Mouse (Mus musculus) monocyte, adult 2 months (primary cell): ENCODE results near the gene Snph.

Experiments
- DNase-seq, 2 experiments: peaks; one replicate each; pipeline ENCODE4 v3.0.0; 2022; ENCODE audit warnings: low spot score in 2 of 2, low read depth in 1 of 2

Gene Snph

DNA sequence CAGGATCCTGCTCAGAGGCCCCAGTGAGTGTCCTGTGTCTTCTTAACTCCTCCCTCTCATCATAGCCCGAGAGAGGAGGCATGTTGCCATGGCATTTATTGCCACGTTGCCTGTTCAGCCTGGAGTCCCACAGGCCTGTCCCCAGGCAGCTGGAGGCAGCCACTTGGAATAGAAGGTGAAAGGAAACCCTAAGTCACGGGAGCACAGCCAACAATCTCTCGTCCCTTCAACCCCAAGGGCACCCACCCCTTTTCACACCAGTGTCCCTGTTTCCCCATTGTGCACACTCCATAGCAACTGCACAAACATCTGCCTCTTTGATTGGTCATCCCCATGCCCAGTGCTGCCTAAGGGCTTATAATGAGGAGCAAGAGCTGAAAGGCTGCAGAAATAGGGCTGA, 28.8 kb downstream of the Snph start:
- no peak for DNase-seq

DNA sequence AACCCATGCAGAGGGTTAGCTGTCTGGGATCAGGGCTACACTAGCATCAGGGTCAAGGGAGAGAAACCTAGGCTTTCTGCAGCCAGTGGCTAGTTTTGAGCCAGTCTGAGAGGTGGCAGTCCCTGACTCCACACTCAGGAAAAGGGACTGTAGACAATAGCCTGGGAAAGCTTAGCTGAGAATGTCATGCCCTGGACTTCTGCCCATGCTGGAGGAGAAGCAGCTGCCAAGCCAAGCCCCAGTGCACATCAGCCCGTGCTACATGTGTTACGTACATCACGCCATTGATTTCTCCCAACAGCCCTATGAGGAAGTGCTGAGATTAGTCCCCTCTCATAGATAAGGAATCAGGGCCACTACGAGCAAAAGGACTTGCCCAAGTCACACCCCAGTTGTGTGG, 30.3 kb downstream of the Snph start:
- DNase-seq = no peak

DNA sequence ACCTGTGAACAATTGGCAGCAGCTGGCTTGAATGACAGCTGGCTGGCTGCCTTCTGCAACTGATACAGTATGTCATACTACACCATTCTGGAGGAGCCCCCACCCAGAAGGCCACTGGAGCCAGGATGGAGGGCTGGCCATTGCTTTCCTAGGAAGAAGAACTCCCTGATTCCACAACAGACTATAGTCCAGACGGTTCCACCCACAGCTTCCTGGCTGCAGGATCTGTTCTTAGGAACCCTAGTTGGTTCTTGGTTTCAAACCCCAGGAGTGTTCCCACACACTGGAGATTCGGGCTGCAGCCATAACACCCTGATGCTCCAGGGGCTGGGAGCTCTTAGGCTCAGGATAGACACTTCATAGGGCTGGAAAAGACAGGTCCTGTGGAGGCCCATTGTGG, 34.3 kb downstream of the Snph start:
- no peak for DNase-seq

DNA sequence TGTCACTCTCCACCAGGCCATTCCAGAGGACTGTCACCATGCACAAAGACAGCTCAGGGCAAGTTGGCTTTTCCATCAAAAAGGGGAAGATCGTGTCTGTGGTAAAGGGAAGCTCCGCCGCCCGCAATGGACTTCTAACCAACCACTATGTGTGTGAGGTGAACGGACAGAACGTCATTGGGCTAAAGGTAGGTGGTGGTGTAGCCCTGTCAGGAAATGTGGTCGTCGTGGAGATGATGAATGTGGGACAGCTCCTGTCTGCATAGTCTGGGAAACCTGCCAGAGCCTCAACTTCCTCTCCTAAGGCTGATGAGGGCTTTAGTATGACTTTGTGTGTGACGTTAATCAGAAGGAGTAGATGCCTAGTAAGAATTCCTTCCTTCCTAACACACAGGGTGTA, 45.1 kb downstream of the Snph start:
- no peak for DNase-seq

DNA sequence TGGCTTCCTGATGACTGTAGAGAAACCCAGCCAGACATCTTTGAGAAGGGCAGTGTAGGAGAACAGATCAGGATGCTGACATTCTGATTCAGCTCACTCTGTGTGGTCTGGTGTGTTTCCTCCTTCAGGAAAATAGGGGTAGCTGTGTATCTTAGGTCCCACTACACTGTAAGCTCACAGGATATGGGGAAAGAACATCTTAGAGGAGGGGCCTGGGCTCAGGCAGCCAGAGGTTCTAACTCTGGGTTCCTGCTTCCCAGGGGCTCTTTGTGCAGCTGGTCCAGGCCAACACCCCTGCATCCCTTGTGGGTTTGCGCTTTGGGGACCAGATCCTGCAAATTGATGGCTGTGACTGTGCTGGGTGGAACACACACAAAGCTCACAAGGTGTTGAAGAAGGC, 45.6 kb downstream of the Snph start:
- DNase-seq = no peak

DNA sequence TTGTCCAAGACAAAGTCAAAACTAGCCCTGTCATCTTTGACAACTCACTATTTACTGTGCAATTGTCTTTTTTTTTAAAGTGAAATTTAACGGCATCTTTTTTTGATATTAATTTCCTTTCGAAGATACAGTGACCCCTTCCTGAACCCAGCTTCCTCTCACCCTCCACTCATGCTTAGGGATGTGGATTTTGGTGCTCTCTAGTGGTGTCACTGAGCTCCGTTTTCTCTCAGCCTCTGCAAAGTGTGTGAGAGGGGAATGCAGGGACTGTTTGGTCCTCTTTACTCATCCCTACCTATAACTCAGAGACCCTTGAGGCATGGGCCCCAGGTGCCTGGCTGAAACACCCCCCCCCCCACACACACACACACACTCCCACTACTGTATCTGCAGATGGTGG, 46.5 kb downstream of the Snph start:
- no peak for DNase-seq

DNA sequence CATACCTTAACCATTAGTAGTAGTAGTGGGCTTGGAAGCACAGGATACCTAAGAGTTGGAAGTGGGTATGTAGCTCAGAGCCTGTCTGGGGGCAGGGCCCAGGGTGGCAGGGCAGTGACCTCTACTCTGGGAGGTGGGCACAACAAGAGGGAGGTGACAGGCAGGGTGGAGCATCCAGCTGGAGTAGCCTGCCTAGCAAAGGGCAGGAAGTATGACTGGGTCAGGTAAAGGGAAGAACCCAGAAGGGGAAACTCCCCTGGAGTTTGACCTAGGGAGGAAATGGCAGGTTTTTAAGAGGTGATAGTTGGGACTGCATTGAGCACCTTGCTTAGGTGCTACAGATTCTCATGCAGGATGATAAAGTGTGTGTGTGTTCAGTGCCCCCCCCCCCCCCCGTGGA, 51.4 kb downstream of the Snph start:
- no peak for DNase-seq

DNA sequence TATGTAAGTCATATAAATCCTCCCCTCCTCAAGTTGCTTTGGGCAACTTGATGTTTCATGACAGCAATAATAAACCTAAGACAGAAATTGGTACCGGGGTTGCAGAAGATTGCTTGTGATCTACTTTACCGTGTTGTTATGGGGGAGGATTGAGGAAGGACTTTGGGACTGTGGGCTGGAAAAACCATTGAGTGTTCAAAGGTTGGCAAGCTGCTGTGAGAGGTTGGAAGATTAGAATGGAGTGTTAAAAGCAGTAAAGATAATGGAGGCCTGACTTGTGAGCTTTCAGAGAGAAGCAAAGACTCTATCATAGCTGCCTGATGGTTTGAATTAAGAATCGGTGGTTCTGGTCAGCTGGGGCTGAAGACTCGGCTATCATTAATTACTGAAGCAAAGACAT, 53.2 kb downstream of the Snph start:
- no peak for DNase-seq

DNA sequence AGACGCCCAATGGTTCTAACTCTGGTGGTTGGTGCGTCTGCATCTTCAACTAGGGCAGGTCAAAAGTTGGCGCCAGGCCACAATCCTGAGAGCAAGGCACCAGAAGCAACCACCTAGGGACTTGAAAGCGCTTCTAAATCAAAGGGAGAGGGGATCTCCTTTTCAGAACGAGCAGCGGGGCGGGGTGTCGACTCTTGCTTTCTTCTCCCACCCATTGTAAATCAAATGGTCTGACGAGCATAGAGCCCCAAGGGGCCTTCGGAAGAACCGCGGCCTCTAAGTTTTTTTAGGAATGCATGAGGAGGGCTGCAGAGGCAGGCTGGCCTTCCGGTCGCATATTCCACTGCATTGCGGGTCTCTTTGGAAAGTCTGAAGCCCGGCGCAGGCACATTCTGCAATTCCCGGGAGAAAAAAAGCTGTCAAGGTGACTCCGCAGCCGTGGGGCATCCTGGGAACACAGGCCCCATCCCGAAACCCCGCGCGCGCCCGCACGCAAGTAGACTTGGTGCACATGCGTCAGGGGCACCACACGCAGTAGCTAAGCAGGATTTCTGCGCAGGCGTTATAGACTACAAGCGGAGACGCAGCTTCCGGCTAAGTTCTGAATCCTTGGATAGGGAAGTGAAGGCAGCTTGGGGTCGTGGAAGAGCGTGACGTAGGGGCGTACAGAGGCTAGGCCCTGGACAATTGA, 56.5 kb downstream of the Snph start:
- DNase-seq = peak in 1 of 2 experiments; percentile 7

DNA sequence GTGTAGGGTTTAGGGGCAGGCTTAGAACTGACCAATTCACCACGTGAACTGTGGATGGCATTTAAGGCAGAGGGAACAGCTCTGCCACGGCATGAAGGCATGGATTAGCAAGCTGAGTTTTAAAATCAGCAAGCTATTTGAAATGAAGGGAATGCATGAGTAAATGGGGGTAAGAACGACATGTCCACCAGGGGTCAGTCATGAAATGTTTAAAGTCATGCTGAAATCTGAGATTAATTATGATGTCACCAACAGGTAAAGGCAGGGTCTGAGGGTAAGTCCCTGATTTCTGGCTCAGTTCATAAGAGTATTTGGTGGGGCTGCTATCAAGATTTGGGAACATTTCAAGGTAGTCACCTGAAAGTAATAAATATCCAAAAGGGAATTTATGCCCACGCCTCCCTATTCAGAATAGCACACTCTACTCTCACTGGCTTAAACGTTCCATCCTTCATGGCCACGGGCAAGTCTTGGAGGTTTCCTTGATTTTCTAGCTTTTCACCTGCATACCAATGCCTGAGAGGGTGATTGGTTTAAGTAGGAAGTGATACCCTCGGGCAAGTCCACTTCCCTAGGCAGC, 57.2 kb downstream of the Snph start:
- no peak for DNase-seq

DNA sequence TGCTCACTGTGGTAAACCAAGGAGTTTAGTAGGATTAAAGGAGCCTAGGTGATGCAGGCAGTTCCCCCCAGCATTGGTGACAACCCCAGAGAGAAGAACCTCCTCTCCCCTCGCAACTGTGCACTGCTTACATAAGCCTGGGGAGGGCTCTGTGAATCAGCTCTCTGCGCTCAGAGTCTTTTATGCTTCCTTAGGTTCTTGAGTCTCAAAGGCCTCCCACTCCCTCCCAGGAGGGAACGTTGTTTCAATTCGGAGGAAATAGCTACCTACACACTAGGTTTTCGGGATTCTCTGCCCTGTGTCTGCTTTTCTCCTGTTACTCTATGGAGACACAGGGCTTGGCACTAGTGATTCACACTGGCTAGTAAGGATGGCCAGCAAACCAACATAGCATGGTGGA, 57.8 kb downstream of the Snph start:
- DNase-seq = no peak

DNA sequence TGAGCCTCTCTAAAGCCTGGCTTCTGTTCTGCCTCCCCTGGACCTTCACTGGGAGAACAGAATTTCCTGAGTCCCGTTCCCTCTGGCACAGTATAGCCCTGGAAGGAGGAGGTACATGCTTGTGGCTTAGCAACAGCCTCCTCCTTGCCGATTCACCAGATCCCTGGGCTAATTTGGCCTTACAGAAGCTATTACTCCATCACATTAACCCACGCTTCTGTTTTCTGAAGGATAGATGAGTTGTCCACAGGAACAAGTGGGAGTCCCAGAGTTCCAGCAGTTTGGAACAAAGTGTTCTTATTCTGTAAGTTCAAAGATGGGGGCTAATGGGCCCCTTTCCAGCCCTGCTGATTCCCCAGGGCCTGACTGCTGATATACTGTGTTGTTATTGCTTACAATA, 58.7 kb downstream of the Snph start:
- no peak for DNase-seq

DNA sequence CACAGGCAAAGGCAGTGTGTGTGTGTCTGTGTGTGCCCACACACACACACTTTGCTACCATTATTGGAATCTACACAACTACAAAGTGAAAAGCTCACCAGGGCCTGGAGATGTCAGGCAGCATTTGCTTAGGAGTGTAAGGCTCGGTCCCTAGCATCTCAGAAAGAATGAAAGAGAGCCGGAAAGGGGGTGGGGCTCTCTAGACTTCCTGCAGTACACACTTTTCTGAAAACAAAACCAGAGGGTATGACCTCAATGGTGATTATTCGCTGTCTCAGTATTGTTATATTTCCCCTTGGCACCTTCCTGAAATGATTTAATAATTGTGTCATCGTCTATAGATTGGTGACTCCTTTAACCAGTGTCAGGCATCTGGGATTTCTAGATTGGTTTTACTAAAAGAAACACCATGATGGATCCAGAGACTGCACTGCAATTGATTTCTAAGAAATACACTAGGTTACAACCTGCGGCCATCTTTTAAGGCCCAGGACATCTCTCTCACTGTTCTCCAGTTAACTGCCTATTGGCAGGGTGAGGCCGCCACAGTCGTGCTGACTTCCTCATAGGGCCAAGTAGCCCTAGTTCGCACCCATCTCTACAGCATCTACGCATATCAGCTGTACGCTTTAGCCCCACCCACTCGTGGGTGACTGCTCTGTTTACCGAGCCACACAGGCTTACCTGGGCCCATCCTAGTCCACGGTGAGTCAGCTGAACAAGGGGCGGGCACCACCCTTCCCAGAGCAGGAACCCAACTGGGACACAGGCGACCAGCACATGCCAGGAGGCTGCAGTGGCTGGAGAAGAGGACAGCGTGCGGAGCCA, 60.3 kb downstream of the Snph start, which contains the start of gene Sdcbp2:
TSS of gene Sdcbp2 (plus strand) at position 750 of the 828 bp plus-strand sequence.
- no peak for DNase-seq

DNA sequence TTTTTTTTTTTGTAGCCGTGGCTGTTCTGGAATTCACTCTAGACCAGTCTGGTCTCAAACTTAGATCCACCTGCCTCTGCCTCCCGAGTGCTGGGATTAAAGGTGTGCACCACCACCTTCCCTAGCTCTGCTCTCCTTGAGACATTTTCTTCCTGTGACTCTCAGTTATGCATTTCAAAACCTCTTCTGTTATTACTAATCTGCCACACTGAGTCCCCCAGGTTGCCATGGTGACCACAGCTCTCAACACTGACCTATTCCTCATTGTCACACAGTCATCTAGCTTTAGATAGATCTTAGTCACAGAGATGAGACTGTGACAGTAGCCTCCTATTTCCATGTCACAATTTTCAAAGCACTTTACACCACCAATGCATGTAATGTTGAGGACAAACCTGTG, 62.9 kb downstream of the Snph start:
- no peak for DNase-seq

DNA sequence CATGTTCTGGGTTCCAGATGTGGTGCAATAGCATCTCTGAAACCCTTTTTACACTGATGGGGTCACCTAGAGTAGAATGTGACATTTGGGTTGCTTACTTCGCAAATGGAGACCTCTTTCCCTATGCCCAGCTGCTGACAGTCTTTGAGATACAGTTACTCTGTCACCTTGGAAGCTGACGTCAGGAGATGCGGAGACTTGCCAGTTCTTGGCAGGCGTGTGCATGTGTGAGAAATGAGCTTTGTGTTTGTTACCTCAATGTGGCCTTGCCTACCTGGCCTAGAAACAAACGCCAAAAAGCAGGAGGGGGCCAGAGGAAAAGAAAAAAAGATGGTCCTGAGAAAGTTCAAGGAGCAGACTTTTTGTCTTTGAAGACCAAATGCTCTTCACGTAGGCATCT, 65.5 kb downstream of the Snph start:
- DNase-seq = no peak

DNA sequence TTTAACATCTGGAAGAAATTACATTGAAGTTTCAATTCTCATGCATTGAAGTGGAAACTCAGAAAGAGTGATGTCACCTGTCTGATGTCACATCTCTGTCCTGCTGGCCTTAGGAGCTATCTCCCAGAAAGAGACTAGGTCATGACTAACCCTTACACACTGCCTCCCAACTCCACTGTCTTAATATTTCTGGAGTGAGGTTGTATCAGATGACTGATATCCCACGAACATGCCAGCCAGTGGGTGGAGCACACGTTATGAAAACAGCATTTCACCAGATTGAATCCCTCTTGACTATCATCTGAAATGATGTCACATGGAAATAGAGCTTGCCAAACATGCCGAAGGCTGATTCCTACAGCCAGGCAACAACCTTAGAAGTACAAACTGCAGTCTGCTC, 67.4 kb downstream of the Snph start:
- DNase-seq = no peak

DNA sequence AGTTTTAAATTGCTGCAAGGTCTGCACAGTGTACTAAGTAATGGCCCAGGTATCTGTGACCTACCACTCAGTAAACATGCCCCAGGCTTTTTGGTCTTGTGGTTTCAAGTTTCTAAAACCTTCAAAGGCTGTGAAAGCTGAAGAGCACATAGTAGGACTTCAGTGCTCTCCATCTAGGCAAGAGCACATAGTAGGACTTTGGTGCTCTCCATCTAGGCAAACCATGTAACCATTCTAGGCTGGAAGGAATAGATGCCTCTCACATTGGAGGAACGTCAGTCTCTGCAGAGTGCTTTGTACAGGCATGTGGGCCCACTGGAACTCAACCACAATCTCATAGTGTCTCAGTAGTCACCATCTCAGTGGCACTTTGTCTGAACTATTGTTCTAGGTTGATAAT, 68.4 kb downstream of the Snph start:
- DNase-seq = no peak

DNA sequence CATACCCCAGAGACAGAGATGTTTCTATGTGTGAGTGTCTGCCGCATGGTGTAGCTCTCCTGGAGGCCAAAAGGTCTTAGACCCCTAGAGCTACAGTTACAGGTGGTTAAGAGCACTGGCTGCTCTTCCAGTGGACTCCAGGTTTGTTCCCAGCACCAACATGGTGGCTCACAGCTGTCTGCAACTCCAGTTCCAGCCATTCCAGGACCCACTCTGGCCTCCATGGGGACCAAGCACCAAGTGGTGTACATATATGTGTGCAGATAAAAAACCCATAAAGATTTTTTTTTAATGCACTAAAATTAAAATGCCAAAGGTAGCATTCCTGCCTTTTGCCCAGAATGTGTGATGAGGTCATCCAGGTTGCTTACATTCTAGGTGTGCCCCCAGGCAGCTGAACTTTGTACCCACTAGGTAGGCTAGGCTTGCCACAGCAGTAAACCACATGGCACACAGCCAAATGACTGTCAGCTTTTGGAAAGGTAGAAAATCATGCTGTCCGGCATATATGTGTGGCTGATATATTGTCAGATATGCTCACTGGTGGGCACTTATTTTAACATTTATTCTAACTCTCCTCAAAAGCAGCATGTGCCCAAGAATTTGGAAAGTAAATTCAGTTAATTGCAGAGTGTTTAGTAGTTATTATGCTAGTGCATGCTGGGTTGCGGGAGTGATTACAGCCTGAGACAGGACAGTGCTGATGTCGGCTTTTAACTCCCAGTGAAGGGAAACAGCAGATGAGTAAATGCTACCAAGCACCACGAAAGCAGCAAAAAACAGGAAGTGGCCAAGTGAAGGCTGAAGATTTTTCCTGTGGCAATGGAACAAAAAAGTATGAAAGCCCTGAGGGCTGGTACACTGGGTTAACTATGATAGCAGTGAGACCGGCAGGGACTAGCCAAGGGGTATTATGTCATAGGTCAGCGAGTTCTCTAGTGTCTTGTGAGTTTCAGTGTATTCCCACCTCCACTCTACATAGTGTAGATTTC, 69.2 kb downstream of the Snph start:
- DNase-seq = no peak

DNA sequence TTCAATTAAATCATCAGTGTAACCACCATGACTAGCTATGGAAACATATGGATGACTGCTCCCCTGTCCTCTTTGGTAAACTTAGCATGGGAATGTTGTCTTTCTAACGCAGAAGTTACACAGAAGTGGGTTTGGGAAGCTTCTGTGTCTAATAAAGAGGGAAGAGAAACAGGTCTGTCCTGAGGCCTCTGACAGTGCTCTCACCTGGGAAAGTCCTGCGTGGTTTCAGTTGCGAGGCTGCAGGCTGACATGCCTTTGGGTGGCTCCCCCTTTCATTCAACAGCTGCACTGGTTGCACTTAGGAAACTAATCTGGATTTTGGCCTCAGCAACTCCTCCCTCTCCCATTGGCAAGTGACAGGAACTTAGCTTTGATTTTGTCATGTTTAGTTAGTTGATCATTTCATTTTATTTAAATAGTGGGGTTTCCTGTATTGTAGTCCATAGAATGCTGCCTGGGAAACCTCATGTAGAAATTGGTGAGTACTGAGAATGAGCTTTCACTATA, 82.7 kb downstream of the Snph start:
- DNase-seq = no peak

DNA sequence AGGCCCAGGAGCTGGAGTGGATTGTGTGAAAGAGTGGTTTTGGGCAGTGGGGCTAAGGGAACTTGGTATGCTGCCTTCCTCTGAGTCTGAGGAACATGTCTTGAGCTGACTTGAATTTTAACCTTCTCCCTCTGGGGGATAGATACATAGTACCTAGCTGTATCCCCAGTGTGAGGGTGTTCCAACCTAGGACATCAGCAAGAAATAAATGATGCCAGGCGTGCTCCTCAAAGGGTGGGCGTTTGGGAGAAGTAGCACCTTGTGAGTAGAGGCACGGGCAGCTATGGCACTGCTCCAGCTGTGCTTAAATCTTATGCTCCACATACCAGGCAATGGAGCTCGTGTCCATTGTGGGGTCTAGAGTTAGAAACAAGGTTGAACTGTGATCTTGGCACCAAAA, 85.8 kb downstream of the Snph start:
- DNase-seq = no peak

DNA sequence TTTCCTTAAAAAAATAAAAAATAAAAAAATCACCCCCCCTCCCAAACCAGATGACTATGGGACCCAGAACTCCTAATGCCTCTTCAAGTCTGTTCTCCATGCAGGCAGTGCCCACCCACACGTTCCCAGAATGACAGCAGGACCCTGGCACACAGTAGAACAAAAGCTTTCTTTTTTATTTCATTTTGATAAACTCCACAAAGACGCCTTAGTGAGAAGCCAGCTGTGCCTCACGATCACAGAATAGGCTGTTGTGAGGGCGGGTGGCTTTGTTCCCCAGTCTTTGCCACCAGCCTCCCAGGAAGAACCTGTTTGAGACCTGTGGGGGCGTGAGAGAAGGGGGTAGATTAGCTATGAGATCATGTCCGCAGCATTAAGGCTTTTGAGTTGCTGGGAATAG, 87.7 kb downstream of the Snph start:
- no peak for DNase-seq
